Mouse (Mus musculus) heart, adult 18-20 months (tissue): ENCODE measurements at regions not wholly inside any gene's neighbourhood (a gene's known extent, or its start where the extent isn't known, plus 50 kb on each side); places are given as distances from the start of the nearest gene placed in this dataset.

ENCODE experiments used
- DNase-seq, 2 experiments: peaks; one replicate each; pipeline ENCODE4 v3.0.0; 2021 to 2022; ENCODE audit warnings: mixed read lengths in 1 of 2

GRCm38 (mm10) chr7:70643694-70644301, 277.3 kb upstream of the Nr2f2 start:
- peak; percentile 28 to 43 for DNase-seq

- no peak for DNase-seq
Observed at GRCm38 (mm10) chr7:70643055-70643454, 276.5 kb upstream of the Nr2f2 start.

GRCm38 (mm10) chr7:70641217-70641616, 274.7 kb upstream of the Nr2f2 start:
- no peak for DNase-seq

- DNase-seq = no peak
Observed at GRCm38 (mm10) chr7:70640574-70640973, 274.0 kb upstream of the Nr2f2 start.

- no peak for DNase-seq
Observed at GRCm38 (mm10) chr7:70638161-70638560, 271.6 kb upstream of the Nr2f2 start.

GRCm38 (mm10) chr7:70634016-70634415, 267.5 kb upstream of the Nr2f2 start:
- peak in 1 of 2 experiments; percentile 17 for DNase-seq

- peak; percentile 22 to 32 for DNase-seq
Observed at GRCm38 (mm10) chr7:70633577-70633976, 267.0 kb upstream of the Nr2f2 start.

- DNase-seq = no peak
Observed at GRCm38 (mm10) chr7:70625643-70626231, 259.2 kb upstream of the Nr2f2 start.

GRCm38 (mm10) chr7:70624727-70625642, 258.4 kb upstream of the Nr2f2 start:
- peak; percentile 53 to 66 for DNase-seq

GRCm38 (mm10) chr7:70624031-70624726, 257.6 kb upstream of the Nr2f2 start:
- peak; percentile 74 to 75 for DNase-seq

GRCm38 (mm10) chr7:70619400-70619799, 252.9 kb upstream of the Nr2f2 start:
- no peak for DNase-seq

GRCm38 (mm10) chr7:70618270-70618669, 251.7 kb upstream of the Nr2f2 start:
- no peak for DNase-seq

GRCm38 (mm10) chr7:70606511-70606910, 240.0 kb upstream of the Nr2f2 start:
- no peak for DNase-seq

- peak; percentile 27 to 30 for DNase-seq
Observed at GRCm38 (mm10) chr7:70604471-70605174, 238.1 kb upstream of the Nr2f2 start.

GRCm38 (mm10) chr7:70593027-70593426, 226.5 kb upstream of the Nr2f2 start:
- DNase-seq = no peak

GRCm38 (mm10) chr7:70591361-70592256, 225.1 kb upstream of the Nr2f2 start:
- peak in 1 of 2 experiments; percentile 1 for DNase-seq

GRCm38 (mm10) chr7:70589713-70590112, 223.2 kb upstream of the Nr2f2 start:
- no peak for DNase-seq

GRCm38 (mm10) chr7:70588061-70588460, 221.5 kb upstream of the Nr2f2 start:
- DNase-seq = no peak

GRCm38 (mm10) chr7:70584480-70584879, 217.9 kb upstream of the Nr2f2 start:
- DNase-seq = no peak

- peak in 1 of 2 experiments; percentile 2 for DNase-seq
Observed at GRCm38 (mm10) chr7:70576112-70576910, 209.8 kb upstream of the Nr2f2 start.
